In the genomic region with DNA sequence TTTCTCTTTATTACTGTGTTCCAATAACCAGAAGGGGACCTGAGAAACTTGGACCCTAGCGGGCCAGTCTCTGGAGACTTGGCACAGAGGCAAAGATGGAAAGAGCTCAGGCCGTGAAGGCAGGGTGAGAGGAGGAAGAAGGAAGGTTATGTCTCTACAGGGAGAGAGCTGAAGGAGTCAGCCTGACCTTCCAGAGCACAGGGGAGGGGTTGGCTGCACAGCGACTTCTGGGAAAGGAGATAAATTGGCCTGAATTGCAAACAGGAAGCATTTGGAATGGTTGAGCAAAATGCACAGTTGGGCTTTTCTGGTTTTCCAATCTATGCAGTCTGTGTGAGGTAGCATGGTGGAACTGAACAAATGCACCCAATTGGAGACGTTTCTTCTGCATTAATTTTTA, we compare ENCODE assay signal across 11 mouse cellular contexts. TPM values are rescaled to one million over a fixed set of nuclear protein-coding genes. Genes with fewer than 3 reads are reported as not detected.
DNase-seq lines count a peak whose midpoint lies in the region; ATAC-seq lines count a peak whose summit lies in the region.
"Had no signal": no experiment of that assay in that cellular context is flagged by ENCODE, and none has a peak within 500 bp of the region (broad histone marks: within the 10 kb centered on the region; RNA-seq: fewer than 3 reads in every experiment).

No protein-coding gene starts in this region.

- H3K4me2 ChIP-seq in stomach, embryonic 16.5 days (ENCODE audit: low read depth, low read length): no peak overlapping the region
- H3K4me2 ChIP-seq: hindbrain, embryonic 14.5 days; limb, embryonic 15.5 days had no signal

- peaks cover 25% of the 10 kb centered on the region for H3K36me3 ChIP-seq in erythroblast, embryonic 14.5 days (ENCODE audit: control insufficient read depth)
- H3K36me3 ChIP-seq in megakaryocyte, embryonic 14.5 days (replicated peaks; ENCODE audit: low read length): no peaks in the 10 kb centered on the region
- H3K36me3 ChIP-seq in stomach, embryonic 16.5 days (ENCODE audit: control insufficient read depth, insufficient read depth, low read length): no peaks in the 10 kb centered on the region
- H3K36me3 ChIP-seq: embryonic facial prominence, embryonic 10.5 days; limb, embryonic 15.5 days had no signal

- ATAC-seq in erythroblast, adult 5-6 weeks (replicated peaks; ENCODE audit: low FRiP score, poor library complexity, severe bottlenecking): no peak
- ATAC-seq in megakaryocyte, adult 5-6 weeks (ENCODE audit: poor library complexity, severe bottlenecking): no peak
- ATAC-seq in stomach, embryonic 16.5 days (ENCODE audit: insufficient read depth, low FRiP score): no peak

- H3K27ac ChIP-seq in stomach, embryonic 16.5 days (ENCODE audit: low read length): peak overlapping the region; percentile 5; the same call in 1 of the 2 replicates
- H3K27ac ChIP-seq: embryonic facial prominence, embryonic 10.5 days; hindbrain, embryonic 14.5 days; limb, embryonic 15.5 days had no signal

- H3K9ac ChIP-seq in stomach, embryonic 16.5 days (ENCODE audit: low read length): no peak overlapping the region
- H3K9ac ChIP-seq: hindbrain, embryonic 14.5 days; limb, embryonic 15.5 days had no signal

- no peaks in the 10 kb centered on the region for H3K27me3 ChIP-seq in erythroblast, embryonic 14.5 days (ENCODE audit: control insufficient read depth)
- H3K27me3 ChIP-seq in megakaryocyte, embryonic 14.5 days (replicated peaks): no peaks in the 10 kb centered on the region
- H3K27me3 ChIP-seq in stomach, embryonic 16.5 days (ENCODE audit: control insufficient read depth, insufficient read depth, low read length): no peaks in the 10 kb centered on the region
- H3K27me3 ChIP-seq: limb, embryonic 15.5 days had no signal

- peak; percentile 31 for DNase-seq in heart, postnatal 4 days
- no peak for DNase-seq in thymus, postnatal 14 days
- no peak for DNase-seq in layer of hippocampus, postnatal 14 days (ENCODE audit: low spot score in 2 of 2)

- peaks cover 81% of the 10 kb centered on the region for H3K4me1 ChIP-seq in erythroblast, embryonic 14.5 days (ENCODE audit: control insufficient read depth)
- H3K4me1 ChIP-seq in megakaryocyte, embryonic 14.5 days: peaks cover 95% of the 10 kb centered on the region
- peaks cover 4% of the 10 kb centered on the region; the same call in 1 of the 2 replicates for H3K4me1 ChIP-seq in stomach, embryonic 16.5 days (ENCODE audit: control insufficient read depth, insufficient read depth, low read length)
- H3K4me1 ChIP-seq: limb, embryonic 15.5 days had no signal

- WGBS in stomach, embryonic 16.5 days: 39% methylated on average over 4 of the region's 4 CpGs

- H3K9me3 ChIP-seq in erythroblast, embryonic 14.5 days (ENCODE audit: control insufficient read depth, low read length): no peaks in the 10 kb centered on the region
- H3K9me3 ChIP-seq in megakaryocyte, embryonic 14.5 days: no peaks in the 10 kb centered on the region
- peaks cover 3% of the 10 kb centered on the region; the same call in 1 of the 2 replicates for H3K9me3 ChIP-seq in stomach, embryonic 16.5 days (replicated peaks; ENCODE audit: control insufficient read depth, low read length)
- H3K9me3 ChIP-seq: embryonic facial prominence, embryonic 10.5 days; limb, embryonic 15.5 days had no signal

- H3K4me3 ChIP-seq in erythroblast, embryonic 14.5 days (replicated peaks): peak overlapping the region; percentile 99
- H3K4me3 ChIP-seq in megakaryocyte, embryonic 14.5 days (replicated peaks): peak overlapping the region; percentile 84
- no peak overlapping the region for H3K4me3 ChIP-seq in stomach, embryonic 16.5 days (replicated peaks; ENCODE audit: low read length)
- H3K4me3 ChIP-seq: embryonic facial prominence, embryonic 10.5 days; limb, embryonic 15.5 days had no signal

RNA-seq across cellular contexts. Expression of gene Wipi1, which starts 5.0 kb away (rescaled TPM):
- 11.4 and 12.1 TPM in 2 replicates for polyA plus RNA-seq in erythroblast, embryonic 14.5 days (2012)
- 20.1 and 24.0 TPM in 2 replicates for total RNA-seq in erythroblast, adult 5-6 weeks (2015; ENCODE audit: low replicate concordance)
- total RNA-seq in erythroblast, adult 5-6 weeks (2017; ENCODE audit: low replicate concordance): 21.0 and 25.6 TPM in 2 replicates
- polyA plus RNA-seq in megakaryocyte, embryonic 14.5 days (2012; ENCODE audit: insufficient read depth, low replicate concordance): 21.3 and 44.1 TPM in 2 replicates
- 13.8 and 14.2 TPM in 2 replicates for total RNA-seq in megakaryocyte, adult 5-6 weeks (2015)
- 7.6 and 10.0 TPM in 2 replicates for total RNA-seq in megakaryocyte, adult 5-6 weeks (2017)
- 10 to 100 TPM; 85.0 to 86.1 TPM for total RNA-seq in heart, postnatal 4 days (2021)
- 43.2 and 44.8 TPM in 2 replicates for polyA plus RNA-seq in stomach, embryonic 16.5 days (2015; fragmentation: Nextera tagmentation; extraction: Ambion mirVana)
- total RNA-seq in layer of hippocampus, postnatal 14 days (2021): 10 to 100 TPM; 23.1 to 25.6 TPM

RNA-seq across cellular contexts. Expression of gene Prkar1a, which starts 32.4 kb away (rescaled TPM):
- polyA plus RNA-seq in erythroblast, embryonic 14.5 days (2012): 2.0 and 2.9 TPM in 2 replicates
- 30.0 and 33.6 TPM in 2 replicates for total RNA-seq in erythroblast, adult 5-6 weeks (2015; ENCODE audit: low replicate concordance)
- total RNA-seq in erythroblast, adult 5-6 weeks (2017; ENCODE audit: low replicate concordance): 20.4 and 23.6 TPM in 2 replicates
- 69.4 and 141 TPM in 2 replicates for polyA plus RNA-seq in megakaryocyte, embryonic 14.5 days (2012; ENCODE audit: insufficient read depth, low replicate concordance)
- 96.1 and 98.1 TPM in 2 replicates for total RNA-seq in megakaryocyte, adult 5-6 weeks (2015)
- total RNA-seq in megakaryocyte, adult 5-6 weeks (2017): 62.7 and 77.9 TPM in 2 replicates
- total RNA-seq in heart, postnatal 4 days (2021): 100 to 1,000 TPM; 629 to 659 TPM
- polyA plus RNA-seq in stomach, embryonic 16.5 days (2015; fragmentation: Nextera tagmentation; extraction: Ambion mirVana): 303 and 305 TPM in 2 replicates
- 100 to 1,000 TPM; 463 to 484 TPM for total RNA-seq in layer of hippocampus, postnatal 14 days (2021)

Comparison
In these comparisons a context has a peak if more than half of its experiments do, and no peak if none do; other contexts are left out.
1. RNA of gene Prkar1a, which starts 32.4 kb away (total RNA-seq): 629 to 659 TPM in heart, postnatal 4 days and 463 to 484 TPM in layer of hippocampus, postnatal 14 days; 62.7 to 98.1 TPM in megakaryocyte, adult 5-6 weeks and 20.4 to 33.6 TPM in erythroblast, adult 5-6 weeks; every median in the first group is over 4 times any median in the second.